Mouse (Mus musculus): ENCODE data around the gene Znrf2.
"Not testable (repeated sequence)": the region's sequence is repeated elsewhere in the genome, so short reads cannot be mapped to it uniquely, and the experiment has no call there.

Znrf2 gene

GRCm38 (mm10) chr6:54809531-54810313 is 7.0 kb upstream of the Znrf2 start:
- DNase-seq (ENCODE audit: low spot score): no peak

- DNase-seq (ENCODE audit: low spot score): no peak
Observed at GRCm38 (mm10) chr6:54810314-54810646, 6.4 kb upstream of the Znrf2 start.

- DNase-seq (ENCODE audit: low spot score): no peak
Observed at GRCm38 (mm10) chr6:54811546-54812250, 5.0 kb upstream of the Znrf2 start.

GRCm38 (mm10) chr6:54812276-54812675 is 4.4 kb upstream of the Znrf2 start:
- DNase-seq (ENCODE audit: low spot score): no peak

GRCm38 (mm10) chr6:54815428-54816130 is 1.1 kb upstream of the Znrf2 start:
- no peak for DNase-seq (ENCODE audit: low spot score)

DNA sequence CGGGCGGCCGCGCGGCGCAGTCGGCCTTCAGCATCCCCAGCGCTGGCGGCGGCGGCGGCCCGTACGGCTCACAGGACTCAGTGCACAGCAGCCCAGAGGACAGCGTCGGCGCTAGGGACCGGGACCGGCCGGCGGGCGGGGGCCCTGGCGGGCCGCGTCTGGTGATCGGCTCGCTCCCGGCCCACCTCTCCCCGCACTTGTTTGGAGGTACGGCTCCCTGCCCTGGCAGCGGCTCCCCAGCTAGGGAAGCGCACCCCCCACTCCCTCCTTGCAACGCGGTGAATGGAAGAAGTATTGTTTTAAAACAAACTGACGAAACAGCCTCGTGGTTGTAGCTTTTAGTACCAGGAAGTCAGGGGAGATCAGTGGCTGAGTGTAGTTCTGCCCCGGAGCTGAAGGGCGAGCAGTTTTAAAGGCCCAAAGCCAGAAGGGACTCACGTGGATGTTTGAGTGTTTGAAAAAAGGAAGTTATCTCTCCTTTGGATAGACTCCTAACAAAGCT is 601 bp downstream of the Znrf2 start:
- DNase-seq (ENCODE audit: low spot score): peak; percentile 26

- DNase-seq (ENCODE audit: low spot score): no peak
Observed at GRCm38 (mm10) chr6:54818389-54818788, 1.7 kb downstream of the Znrf2 start.

- no peak for DNase-seq (ENCODE audit: low spot score)
Observed at GRCm38 (mm10) chr6:54819272-54819671, 2.6 kb downstream of the Znrf2 start.

DNA sequence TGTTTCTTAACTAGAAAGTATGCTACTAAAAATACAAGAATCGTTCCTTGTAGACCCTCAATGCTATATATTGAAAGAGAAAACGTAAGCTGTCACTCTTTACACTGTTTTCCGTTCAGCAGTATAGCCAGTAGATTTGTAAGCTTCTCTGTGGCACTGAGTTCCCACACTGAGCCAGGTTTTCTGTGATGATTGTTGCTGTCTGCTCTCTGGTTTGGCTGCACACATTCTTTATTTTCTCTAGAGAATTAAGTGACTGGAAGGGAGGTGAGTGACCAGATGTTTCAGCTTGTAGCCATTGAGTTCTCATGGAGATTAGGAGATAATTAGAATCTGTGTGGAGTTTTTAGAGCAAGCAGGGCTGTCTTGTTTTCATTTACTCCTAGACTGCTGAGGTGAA is 3.0 kb downstream of the Znrf2 start:
- DNase-seq (ENCODE audit: low spot score): no peak

- no peak for DNase-seq (ENCODE audit: low spot score)
Observed at GRCm38 (mm10) chr6:54822348-54822747, 5.6 kb downstream of the Znrf2 start.

DNA sequence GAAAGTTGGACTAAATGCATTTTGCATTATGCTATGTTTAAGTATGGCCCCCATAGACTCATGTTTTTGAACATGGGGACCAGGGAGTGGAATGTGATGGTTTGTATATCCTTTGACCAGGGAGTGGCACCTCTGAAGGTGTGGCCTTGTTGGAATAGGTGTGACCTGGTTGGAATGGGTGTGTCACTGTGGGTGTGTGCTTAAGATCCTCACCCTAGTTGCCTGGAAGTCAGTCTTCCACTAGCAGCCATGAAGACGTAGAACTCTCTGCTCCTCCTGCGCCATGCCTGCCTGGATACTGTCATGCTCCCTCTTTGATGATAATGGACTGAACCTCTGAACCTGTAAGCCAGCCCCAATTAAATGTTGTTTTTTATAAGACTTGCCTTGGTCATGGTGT is 7.8 kb downstream of the Znrf2 start:
- DNase-seq (ENCODE audit: low spot score): not testable (repeated sequence)

GRCm38 (mm10) chr6:54827481-54827880 is 10.8 kb downstream of the Znrf2 start:
- no peak for DNase-seq (ENCODE audit: low spot score)

DNA sequence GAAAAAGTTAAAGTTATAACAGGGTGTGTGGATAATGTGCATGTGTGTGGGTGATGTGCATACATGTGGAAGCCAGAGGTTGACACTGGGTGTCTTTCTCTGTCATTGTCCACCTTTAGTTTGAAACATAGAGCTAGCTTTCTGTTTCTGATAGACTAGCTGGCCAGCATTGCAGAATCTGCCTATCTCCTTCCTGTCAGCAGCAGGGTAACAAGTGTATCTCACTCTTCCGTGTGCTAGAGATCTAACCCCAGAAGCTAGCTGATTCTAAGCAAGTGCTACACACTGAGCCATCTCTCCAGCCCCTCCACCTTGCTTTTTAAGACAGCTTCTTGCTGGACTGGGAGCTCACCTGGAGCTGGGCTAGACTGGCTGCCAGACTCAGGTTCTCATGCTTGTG is 11.6 kb downstream of the Znrf2 start:
- no peak for DNase-seq (ENCODE audit: low spot score)

DNA sequence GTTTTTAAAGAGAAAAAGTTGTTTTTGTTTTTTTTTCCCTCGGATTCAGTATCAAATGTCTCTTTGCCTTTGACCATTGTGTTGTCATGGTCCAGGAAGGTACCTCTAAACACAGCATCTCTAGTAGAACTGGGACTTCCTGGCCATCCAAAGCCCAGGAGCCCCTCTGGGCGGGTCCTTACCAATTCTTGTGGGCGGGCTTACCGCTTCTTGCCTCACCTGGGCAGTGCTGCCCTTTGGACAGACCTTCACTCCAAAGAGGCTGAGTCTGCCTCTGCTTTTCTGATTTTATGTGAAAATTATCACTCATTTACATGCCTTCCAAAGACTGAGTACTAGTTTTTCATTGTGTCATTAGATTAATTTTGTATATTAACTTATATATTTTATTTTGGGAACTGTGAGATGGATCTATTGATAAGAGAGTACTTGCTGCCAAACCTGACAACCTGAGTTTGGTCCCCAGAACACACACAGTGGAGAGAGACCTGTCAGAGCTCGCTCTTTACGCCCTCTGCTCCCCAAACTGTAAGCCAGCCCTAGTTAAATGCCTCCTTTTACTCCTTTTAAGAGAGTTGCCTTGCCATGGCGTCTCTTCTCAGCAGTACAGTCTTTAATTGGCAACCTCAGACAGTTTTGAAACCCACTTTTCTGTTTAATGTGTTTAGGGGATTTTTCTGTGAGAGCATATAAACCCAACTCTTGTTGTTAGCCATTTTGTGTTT is 13.5 kb downstream of the Znrf2 start:
- DNase-seq (ENCODE audit: low spot score): no peak

GRCm38 (mm10) chr6:54831069-54831720 is 14.5 kb downstream of the Znrf2 start:
- DNase-seq (ENCODE audit: low spot score): no peak

- no peak for DNase-seq (ENCODE audit: low spot score)
Observed at GRCm38 (mm10) chr6:54833427-54833826, 16.7 kb downstream of the Znrf2 start.

DNA sequence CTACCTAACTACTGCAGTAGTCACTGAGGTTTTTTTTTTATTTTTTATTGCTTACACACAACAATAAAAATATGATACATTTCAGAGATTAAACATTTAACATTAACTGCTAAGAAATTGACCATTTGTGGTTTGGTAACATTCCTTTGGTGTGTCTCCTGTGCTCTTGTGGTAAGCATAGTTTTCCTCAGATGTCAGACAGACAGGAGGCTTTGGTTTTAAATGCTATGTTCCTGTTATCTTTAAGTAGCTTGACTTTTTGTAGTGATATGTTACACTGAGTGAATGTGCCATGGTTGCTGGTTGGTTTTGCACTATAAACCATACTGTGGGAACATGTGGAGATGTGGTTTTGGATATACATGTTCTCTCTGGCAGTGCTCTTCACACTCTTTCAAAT is 19.9 kb downstream of the Znrf2 start:
- DNase-seq (ENCODE audit: low spot score): no peak

DNA sequence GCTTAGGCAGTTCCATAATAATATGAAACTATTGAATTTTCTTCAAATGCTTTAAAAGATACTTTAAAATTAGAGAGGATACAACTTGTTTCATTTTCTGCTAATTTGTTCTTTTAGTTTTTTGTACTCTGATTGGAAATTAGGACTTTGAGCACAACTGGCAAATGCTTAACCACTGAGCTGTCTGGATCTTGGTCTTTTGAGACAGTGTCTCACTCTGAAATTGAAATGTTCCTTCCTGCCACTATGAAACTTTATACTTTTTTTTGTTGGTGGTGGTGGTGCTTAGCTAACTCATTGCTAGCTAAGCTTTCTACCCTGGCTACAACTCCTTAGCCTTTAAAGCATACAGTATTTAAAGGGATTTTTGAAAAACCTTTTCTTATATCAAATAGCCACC is 24.7 kb downstream of the Znrf2 start:
- no peak for DNase-seq (ENCODE audit: low spot score)

- no peak for DNase-seq (ENCODE audit: low spot score)
Observed at GRCm38 (mm10) chr6:54842041-54842440, 25.3 kb downstream of the Znrf2 start.

GRCm38 (mm10) chr6:54848546-54848945 is 31.8 kb downstream of the Znrf2 start:
- DNase-seq (ENCODE audit: low spot score): no peak

Measured in ovary, postnatal 10 days (tissue).